Mouse (Mus musculus) lung, adult 2 months (tissue): Measurements from ENCODE around the gene Pcbp1.

ENCODE experiments used
- CTCF ChIP-seq: fragments of 200-500 bp; IDR thresholded peaks from 2 replicates; pipeline ENCODE4 v1.5.1; 2011; ENCODE audit warnings: mild to moderate bottlenecking, low read length, control low read depth; ENCODE audit not compliant: insufficient read depth
- POLR2A ChIP-seq: fragments of 200-500 bp; IDR thresholded peaks from 2 replicates; pipeline ENCODE4 v1.6.1; 2011; ENCODE audit warnings: low read depth, mild to moderate bottlenecking, control low read depth, low read length, borderline replicate concordance; ENCODE audit errors: extremely low read depth

DNA sequence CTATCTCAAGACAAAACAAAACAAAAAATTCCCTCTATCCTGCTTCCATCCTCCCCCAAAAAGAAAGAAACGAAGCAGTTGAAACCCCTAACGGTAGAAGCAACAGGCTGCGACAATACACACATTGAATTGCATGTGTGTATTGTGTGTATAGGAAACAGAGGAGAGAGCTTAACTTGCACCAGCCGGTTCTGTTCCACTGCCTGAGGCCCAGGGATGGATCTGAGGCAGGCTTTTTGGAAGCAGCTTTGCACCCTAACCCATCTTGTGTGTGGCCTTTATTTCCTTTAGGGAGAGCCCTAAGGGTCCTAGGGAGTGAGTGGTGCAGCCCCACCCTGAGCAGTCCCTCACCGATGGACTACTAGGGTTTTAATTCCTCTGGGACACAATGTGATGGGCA, 29.5 kb downstream of the Pcbp1 start:
- TF ChIP-seq CTCF (no peak), POLR2A (no peak)
